Mouse (Mus musculus) urinary bladder, postnatal 25 days (tissue): ENCODE results near the gene Nrxn3.

Source experiments
- DNase-seq: peaks from one replicate; pipeline ENCODE4 v3.0.0; 2022; ENCODE audit warnings: low spot score

The Nrxn3 gene

GRCm38 (mm10) chr12:88926306-88926705 lies 203.6 kb downstream of the Nrxn3 start:
- DNase-seq: no peak

GRCm38 (mm10) chr12:88931713-88932112 lies 209.0 kb downstream of the Nrxn3 start:
- DNase-seq: no peak

GRCm38 (mm10) chr12:88939679-88940078 lies 217.0 kb downstream of the Nrxn3 start:
- no peak for DNase-seq

GRCm38 (mm10) chr12:88944967-88945366 lies 222.3 kb downstream of the Nrxn3 start:
- DNase-seq: no peak

GRCm38 (mm10) chr12:88949870-88950269 lies 227.2 kb downstream of the Nrxn3 start:
- DNase-seq: no peak

GRCm38 (mm10) chr12:88952937-88953600 lies 230.4 kb downstream of the Nrxn3 start:
- DNase-seq: no peak

GRCm38 (mm10) chr12:88953801-88954200 lies 231.1 kb downstream of the Nrxn3 start:
- no peak for DNase-seq

- no peak for DNase-seq
Measured at GRCm38 (mm10) chr12:88957431-88957830, 234.8 kb downstream of the Nrxn3 start.

GRCm38 (mm10) chr12:88960817-88961216 lies 238.1 kb downstream of the Nrxn3 start:
- DNase-seq: no peak

- no peak for DNase-seq
Measured at GRCm38 (mm10) chr12:88966329-88966728, 243.7 kb downstream of the Nrxn3 start.

GRCm38 (mm10) chr12:88976621-88977020 lies 253.9 kb downstream of the Nrxn3 start:
- no peak for DNase-seq

- DNase-seq: no peak
Measured at GRCm38 (mm10) chr12:88983688-88984330, 261.1 kb downstream of the Nrxn3 start.

- no peak for DNase-seq
Measured at GRCm38 (mm10) chr12:88984375-88984774, 261.7 kb downstream of the Nrxn3 start.

GRCm38 (mm10) chr12:88984804-88985203 lies 262.1 kb downstream of the Nrxn3 start:
- DNase-seq: no peak

- no peak for DNase-seq
Measured at GRCm38 (mm10) chr12:88987046-88987445, 264.4 kb downstream of the Nrxn3 start.

GRCm38 (mm10) chr12:88990753-88991152 lies 268.1 kb downstream of the Nrxn3 start:
- DNase-seq: no peak

- DNase-seq: no peak
Measured at GRCm38 (mm10) chr12:88992141-88992540, 269.5 kb downstream of the Nrxn3 start.

GRCm38 (mm10) chr12:88993788-88994187 lies 271.1 kb downstream of the Nrxn3 start:
- no peak for DNase-seq

- no peak for DNase-seq
Measured at GRCm38 (mm10) chr12:89016436-89016835, 293.8 kb downstream of the Nrxn3 start.

- no peak for DNase-seq
Measured at GRCm38 (mm10) chr12:89025180-89025579, 302.5 kb downstream of the Nrxn3 start.

GRCm38 (mm10) chr12:89035984-89036618 lies 313.4 kb downstream of the Nrxn3 start:
- DNase-seq: no peak

- DNase-seq: no peak
Measured at GRCm38 (mm10) chr12:89040151-89040550, 317.5 kb downstream of the Nrxn3 start.

GRCm38 (mm10) chr12:89041429-89042107 lies 318.9 kb downstream of the Nrxn3 start:
- DNase-seq: no peak
